Mouse (Mus musculus) central nervous system, embryonic 18 days (tissue): ENCODE measurements around the gene Crygb. TPM values are rescaled to one million over a fixed set of nuclear protein-coding genes. Genes with fewer than 3 reads are reported as not detected.

Source experiments
- polyA plus RNA-seq: library from polyadenylated mRNA; depleted of rRNA; stranded (reverse); fragments of >200 nt; gene quantifications from 2 replicates; pipeline ENCODE4 v1.2.3, GENCODE M21; 2012; rRNA removed

Crygb gene
- polyA plus RNA-seq: 0.09 TPM in 1 of 2 replicates, not detected in the other

GRCm38 (mm10) chr1:65082188-65082587 is at the start of gene Crygb:
Gene Crygb, minus strand, starts transcription at chr1:65082288.

GRCm38 (mm10) chr1:65122574-65123372 is 40.7 kb upstream of the Crygb start, which contains the start of gene D630023F18Rik:
Gene D630023F18Rik, minus strand, starts transcription at chr1:65123214.

GRCm38 (mm10) chr1:65119438-65119837 is 37.4 kb upstream of the Crygb start, which contains the start of gene Gm28845:
Gene Gm28845, minus strand, starts transcription at chr1:65119558.

GRCm38 (mm10) chr1:65103273-65103672 is 21.2 kb upstream of the Crygb start, which contains the start of gene Cryga:
Gene Cryga, minus strand, starts transcription at chr1:65103373.

GRCm38 (mm10) chr1:65073589-65073988 is 8.5 kb downstream of the Crygb start, which contains the start of gene Crygc:
Gene Crygc, minus strand, starts transcription at chr1:65073689.

GRCm38 (mm10) chr1:65063352-65063751 is 18.7 kb downstream of the Crygb start, which contains the start of gene Crygd:
Gene Crygd, minus strand, starts transcription at chr1:65063452.

GRCm38 (mm10) chr1:65050952-65051351 is 31.1 kb downstream of the Crygb start, which contains the start of gene Cryge:
Gene Cryge, minus strand, starts transcription at chr1:65051149.

GRCm38 (mm10) chr1:65032641-65033040 is 49.4 kb downstream of the Crygb start, which contains the start of gene Akr1cl:
Gene Akr1cl, minus strand, starts transcription at chr1:65032759.

Other genes with a start within 250 kb of the Crygb start
- 5.9 and 6.2 TPM in 2 replicates for gene Plekhm3, start 125.5 kb downstream of the Crygb start, polyA plus RNA-seq
- 0.04 TPM in 1 of 2 replicates, not detected in the other for gene Akr1cl, start 49.5 kb downstream of the Crygb start, polyA plus RNA-seq
- gene Cryge, start 31.1 kb downstream of the Crygb start, polyA plus RNA-seq: not detected in 2 replicates
- gene Crygd, start 18.8 kb downstream of the Crygb start, polyA plus RNA-seq: not detected in 2 replicates
- gene Crygc, start 8.6 kb downstream of the Crygb start, polyA plus RNA-seq: 0.13 TPM in 1 of 2 replicates, not detected in the other
- gene Cryga, start 21.1 kb upstream of the Crygb start, polyA plus RNA-seq: 0.48 and 0.63 TPM in 2 replicates
- 0.22 and 0.39 TPM in 2 replicates for gene Gm28845, start 37.3 kb upstream of the Crygb start, polyA plus RNA-seq
- 4.6 and 5.1 TPM in 2 replicates for gene D630023F18Rik, start 40.9 kb upstream of the Crygb start, polyA plus RNA-seq
- 286 and 293 TPM in 2 replicates for gene Idh1, start 104.2 kb upstream of the Crygb start, polyA plus RNA-seq
- gene Pikfyve, start 104.4 kb upstream of the Crygb start, polyA plus RNA-seq: 13.0 and 13.1 TPM in 2 replicates
- 1.9 and 2.1 TPM in 2 replicates for gene Pth2r, start 199.8 kb upstream of the Crygb start, polyA plus RNA-seq